Mouse (Mus musculus): Measurements from ENCODE around the gene Eci3.
A peak's percentile ranks its signal among the peaks of the same experiment; 100 is the strongest.

Gene Eci3

GRCm38 (mm10) chr13:34934931-34935644, 28.5 kb downstream of the Eci3 start:
- no peak for DNase-seq (ENCODE audit: low read depth, low spot score)

DNA sequence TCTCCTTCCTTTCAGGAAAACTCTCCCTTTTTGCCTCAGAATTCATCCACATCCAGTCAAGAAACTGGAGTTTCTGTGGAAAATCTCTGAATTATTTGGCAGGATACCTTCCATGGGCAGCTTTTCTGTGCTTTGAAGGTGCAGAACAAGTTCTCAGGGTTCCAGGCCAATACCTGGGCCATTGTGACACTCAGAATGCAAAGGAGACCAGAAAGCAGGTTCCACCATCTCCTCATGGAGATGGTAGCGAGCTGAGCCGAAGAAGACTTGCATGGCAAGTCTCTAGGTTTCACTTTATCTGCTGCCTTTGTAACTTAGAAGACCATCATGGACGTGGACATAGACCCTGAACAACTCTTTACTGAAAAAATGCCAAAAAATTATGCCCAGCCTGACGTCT, 39.4 kb downstream of the Eci3 start, which contains the start of the genes Fam217a and 4933417A18Rik:
TSS of gene Fam217a (minus strand) at position 101 of the 400 bp plus-strand sequence.
TSS of gene 4933417A18Rik (plus strand) at position 200 of the 400 bp plus-strand sequence.
- DNase-seq (ENCODE audit: low read depth, low spot score): no peak

- peak; percentile 41 for DNase-seq (ENCODE audit: low read depth, low spot score)
Measured at GRCm38 (mm10) chr13:34916520-34917167, 47.0 kb downstream of the Eci3 start.

GRCm38 (mm10) chr13:34914614-34915013, 49.0 kb downstream of the Eci3 start:
- no peak for DNase-seq (ENCODE audit: low read depth, low spot score)
